Mouse (Mus musculus): ENCODE measurements at regions not wholly inside any gene's neighbourhood (a gene's known extent, or its start where the extent isn't known, plus 50 kb on each side); places are given as distances from the start of the nearest gene placed in this dataset.

DNA sequence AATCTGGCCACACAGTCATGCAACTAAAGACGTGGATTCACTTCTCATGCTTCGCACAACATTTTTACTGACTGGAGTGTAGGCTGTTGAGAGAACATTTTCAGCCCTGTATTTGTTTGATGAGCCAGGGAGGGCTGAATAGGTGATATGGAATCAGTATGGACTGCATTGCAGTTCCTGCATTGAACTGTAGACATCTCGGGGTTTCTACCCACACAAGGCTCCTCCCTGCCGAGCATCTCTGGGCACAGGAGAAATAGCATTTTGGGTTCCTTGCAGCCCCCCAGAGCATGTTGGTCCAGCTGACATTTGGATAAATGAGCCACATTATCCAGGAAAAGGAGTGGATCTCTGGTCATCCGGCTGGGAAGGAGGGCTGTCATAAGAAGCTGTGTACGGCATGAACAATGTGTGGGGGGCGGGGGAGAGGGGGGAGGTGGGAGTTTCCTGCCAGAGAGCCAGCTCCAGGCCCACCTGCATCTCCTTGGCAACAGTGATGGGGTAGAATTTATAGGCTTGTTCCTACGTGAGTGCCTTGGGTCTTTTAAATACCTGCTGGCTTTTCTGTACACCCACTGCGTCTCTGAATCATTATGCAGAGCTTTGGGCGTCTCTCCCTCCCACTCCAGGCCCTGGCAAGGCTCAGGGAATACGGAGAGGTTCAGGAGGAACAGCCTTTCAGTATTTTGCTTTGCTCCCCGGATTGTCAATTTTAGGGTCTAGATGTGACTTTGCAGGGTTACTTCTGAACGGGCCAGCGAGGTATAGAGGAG is 280.9 kb upstream of the Gm10131 start:
- no peak for DNase-seq (ENCODE audit: low spot score in 2 of 2)

DNA sequence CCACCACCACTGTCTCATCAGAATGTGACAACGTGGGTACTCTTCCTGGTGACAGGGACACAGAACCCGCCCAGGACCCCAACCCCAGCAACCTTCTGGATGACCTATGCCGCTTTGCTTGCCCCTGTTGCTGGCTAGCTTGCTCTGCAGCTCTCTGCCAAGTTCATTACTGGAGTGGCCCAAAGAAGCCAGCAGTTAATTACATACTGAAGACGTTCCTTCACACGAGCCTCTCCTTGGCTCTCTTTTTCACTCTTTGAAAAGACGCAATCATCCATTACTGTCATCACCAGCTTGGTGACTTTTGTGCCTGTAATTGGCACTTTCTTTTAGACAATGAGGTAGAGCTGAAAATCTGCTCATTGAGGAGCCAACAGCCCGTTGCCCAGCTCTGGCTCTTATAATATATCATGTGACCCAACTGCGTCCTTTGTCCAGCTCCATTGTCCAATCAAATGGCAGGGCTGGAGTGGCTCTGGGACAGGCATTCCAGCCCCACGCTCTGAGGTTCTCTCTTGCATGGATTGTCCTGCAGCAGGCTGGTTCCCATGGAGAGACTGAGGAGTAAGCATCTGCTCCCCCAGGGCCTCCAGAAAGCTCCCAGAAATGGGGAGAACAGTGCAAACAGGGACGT is 274.4 kb upstream of the Gm10131 start:
- no peak for DNase-seq (ENCODE audit: low spot score in 2 of 2)

DNA sequence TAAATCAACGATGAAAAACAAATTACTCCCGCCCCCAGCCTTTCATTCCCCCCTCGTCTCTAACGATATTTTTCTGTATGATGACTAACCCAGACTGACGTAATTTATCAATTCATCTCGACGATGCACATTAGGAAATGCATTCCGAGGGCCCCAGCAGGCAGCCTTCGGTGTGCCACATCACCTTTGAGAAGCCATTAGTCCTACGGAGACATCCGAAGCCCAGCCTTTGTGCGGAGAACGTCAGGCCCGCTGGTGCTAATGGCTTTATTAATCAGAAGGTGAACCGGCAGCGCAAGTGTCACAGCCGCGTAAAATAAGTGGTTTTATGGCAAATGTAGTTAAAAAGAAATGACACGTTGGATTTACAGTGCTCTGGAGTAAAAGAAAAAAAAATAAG is 269.1 kb upstream of the Gm10131 start:
- no peak for DNase-seq (ENCODE audit: low spot score in 2 of 2)

DNA sequence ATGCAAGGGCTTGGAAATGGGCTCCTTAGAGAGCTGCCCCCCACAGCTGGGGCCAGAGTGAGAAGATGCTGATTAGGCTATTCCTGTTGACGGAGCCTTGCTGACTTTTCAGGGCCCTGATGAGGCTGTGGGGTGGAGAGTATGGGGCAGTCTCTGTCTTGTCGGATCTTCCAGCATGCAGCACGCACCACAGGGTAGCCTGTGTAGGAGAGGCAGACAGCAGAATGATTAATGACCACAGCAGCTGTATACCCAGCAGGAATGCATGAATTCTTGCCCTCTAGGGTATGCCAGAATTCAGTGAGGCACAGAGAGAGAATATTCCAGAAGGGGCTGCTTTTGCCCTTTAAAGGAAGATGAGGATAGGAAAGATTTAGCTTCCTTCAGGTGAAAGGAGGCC is 265.6 kb upstream of the Gm10131 start:
- no peak for DNase-seq (ENCODE audit: low spot score in 2 of 2)

DNA sequence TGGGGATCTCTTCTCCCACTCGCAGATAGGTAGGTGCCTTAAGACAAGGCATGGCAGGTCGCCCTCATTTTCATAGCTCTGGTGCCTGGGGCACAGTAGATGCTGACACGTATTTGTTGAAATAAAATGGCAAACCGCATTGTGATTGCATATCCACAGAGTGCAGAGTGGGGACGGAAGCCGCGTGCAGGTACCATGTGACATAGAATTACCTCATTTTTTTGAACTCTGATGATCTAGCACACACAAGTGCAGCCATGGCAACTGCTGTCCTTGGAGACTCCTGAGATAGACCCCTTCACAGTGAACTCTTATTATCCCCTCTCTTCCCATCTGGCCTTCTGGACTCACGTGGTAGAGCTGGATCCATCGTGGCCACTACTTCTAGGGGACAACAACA is 262.7 kb upstream of the Gm10131 start:
- DNase-seq (ENCODE audit: low spot score in 2 of 2): no peak

DNA sequence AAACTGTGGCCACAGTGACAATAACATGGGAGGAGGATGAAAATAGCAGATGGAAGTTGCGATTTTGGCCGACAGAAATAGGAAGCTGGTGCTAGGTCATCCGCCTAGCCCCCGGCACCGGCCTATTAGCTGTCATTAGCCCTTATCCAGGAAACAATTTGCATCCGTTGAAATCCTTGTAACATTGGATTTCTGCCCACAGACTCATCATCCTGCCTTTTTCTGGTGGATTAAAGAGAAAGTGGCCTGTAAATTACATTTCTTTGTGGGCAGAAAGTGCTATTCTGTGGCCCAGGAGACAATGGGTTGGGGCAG is 261.1 kb upstream of the Gm10131 start:
- DNase-seq (ENCODE audit: low spot score in 2 of 2): no peak

DNA sequence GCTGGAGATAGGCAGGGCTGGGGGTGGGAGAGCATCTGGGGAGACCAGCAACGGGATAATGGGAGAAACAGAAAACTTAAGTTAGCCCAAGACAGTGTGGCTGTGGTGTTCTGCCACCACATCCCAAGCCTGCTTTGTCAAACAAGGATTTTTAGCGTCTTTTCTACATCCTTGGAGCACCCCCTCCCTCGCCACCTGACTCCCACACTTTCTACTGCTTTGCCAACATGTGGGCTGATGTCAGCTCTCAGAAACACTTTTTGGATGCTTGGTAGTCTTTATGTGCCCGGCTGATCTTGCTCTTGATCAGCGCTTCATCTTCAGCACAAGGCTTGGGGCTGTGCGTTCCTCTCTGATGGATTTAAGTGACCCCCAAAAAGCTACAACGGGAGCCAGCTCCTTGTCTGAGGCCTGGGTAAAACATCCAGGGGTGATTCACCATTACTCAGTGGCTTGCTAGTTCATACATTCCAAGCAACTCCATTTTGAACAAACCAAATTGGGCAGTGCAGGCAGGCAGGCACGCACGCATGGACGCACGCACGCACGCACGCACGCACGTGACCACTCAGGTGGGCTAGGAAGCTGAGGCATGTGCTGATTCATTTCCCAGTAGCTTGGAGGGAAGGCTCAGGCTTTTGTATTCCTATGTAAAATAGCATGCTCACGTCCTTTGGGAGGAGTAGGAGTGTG is 260.6 kb upstream of the Gm10131 start:
- DNase-seq (ENCODE audit: low spot score in 2 of 2): no peak

DNA sequence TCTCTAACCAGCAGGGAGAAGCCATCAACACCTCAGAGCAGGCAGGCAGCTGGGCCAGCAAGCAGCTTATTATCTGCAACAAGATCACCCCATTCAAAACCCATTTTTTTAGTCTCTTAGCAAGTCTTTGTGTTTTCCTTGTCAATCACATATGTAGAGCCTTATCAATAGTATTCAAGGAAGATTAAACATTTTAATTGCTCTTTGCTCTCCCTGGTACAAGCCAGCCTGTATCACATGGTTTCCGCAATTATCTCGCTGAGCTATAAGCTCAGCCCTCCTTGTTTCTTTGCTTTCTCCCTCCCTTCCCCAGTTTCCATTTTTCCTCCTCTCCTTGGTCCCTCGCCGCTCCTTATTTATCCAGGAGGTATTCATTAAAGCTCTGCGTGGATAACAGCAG is 259.9 kb upstream of the Gm10131 start:
- DNase-seq (ENCODE audit: low spot score in 2 of 2): no peak

DNA sequence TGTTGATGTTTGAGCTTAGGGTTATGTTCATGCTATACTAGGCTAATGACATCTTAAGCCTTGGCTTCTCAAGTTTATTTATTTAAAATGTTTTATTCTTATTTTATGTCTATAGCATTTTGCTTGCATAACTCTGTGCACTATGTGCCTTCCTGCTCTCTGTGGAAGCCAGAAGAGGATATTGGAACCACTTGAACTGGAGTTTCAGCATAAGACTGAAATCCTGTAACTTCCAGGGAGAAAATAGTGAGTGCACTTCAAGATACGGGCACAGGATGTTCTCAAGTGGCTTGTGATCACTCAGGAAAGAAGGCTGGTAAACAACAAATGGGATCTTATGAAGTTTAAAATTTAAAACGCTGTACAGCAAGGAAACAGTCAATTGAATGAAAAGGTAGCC is 257.0 kb upstream of the Gm10131 start:
- DNase-seq (ENCODE audit: low spot score in 2 of 2): no peak

DNA sequence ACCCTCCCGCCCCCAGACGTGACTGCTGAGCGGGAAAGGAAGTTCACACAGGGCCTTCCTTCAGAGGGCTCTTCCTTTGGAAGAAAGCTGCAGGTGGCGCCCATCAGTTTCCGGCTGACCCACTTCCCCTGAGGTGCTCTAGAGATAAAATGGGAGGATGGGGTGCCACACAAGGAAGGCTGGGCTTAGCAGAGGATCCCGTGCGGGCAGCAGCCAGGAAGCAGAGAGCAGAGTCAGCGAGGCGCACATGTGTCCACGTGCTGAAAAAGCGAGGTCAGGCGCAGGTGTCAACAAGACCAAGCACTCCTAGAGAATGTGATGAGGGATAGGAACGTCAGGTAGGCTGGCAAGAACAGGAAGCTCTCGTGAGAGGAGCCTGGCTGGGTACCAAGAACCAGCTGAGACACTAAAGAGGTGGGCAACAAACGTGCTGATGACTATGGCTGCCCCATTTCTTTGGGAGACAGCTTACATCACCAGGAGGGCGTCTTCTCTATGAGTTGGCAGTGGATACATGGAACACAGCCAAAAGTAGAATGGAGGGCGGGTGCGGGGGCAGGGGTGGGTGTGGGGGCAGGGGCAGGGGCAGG is 253.0 kb upstream of the Gm10131 start:
- no peak for DNase-seq (ENCODE audit: low spot score in 2 of 2)

DNA sequence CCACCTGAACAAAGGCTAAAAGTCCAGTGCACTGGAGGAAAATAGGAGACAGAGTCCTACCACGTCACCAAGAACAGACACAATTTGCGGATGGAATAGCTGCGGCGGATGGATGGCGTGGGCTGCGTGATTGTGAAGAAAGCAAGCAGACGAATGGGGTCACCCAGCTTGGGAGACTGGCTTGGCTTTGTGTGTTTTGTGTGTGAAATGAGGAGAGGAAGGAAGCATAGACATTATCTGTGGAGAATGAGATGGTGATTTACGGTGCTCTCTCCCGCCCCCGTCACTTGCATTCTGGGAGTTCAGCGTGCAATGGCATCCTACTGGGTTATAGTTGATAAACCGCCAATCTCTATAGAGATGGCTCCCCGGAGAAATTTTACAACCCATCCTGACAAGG is 252.1 kb upstream of the Gm10131 start:
- DNase-seq (ENCODE audit: low spot score in 2 of 2): no peak

DNA sequence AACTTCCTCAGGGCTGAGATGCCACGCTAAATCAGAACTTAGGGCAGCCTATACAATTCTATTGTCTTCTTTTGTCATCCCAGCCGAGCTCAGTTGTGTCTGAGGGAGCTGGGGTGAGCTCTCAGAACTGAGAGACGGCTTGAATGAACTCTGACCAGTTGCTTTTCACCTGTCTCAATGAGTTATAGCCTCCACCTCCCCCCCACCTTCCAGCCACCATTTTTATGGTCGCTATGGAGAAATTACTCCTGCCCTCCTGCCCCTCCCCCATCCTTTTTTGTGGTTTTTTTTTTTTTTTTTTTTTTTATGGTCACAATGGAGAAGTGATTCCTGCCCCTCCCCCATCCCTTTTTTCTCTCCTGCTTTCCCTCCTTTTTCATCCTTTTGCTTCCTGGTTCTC is 251.6 kb upstream of the Gm10131 start:
- no peak for DNase-seq (ENCODE audit: low spot score in 2 of 2)

DNA sequence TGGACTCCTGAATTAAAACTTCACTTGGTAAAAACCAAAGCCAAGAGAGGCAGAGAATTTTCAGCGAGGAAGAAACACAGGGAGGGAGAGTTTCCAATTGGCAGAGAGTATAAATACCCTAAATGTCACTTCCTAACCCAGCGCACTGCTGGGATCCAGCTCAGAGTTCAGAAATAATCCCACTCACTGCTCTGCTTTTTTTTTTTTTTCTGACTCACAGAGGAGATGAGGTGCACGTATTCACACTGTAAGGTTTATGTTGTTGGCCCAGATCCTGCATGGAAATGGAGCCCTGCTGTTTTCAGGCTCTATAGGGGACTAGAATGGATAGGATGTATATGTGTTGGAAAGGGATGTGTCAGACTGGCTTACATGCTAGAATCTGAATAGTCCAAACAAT is 249.8 kb upstream of the Gm10131 start:
- DNase-seq (ENCODE audit: low spot score in 2 of 2): no peak

DNA sequence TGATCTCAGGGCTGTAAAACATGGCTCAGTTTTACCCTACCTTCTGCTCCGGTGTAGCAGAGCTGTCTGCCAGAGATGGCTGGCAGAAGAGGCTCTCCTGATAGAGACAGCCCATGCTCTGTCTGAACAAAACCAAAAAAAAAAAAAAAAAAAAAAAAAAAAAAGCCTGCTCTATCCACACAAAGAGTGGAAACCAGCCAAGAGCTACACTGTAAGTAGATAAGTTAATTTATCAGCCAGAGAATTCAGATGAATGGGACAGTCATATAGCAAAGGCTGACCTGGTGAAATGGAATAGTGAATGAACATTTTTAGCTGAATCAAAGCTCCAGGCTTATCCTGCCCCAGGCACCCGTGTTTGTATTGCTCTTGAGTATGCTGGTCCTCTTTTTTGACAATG is 248.2 kb upstream of the Gm10131 start:
- no peak for DNase-seq (ENCODE audit: low spot score in 2 of 2)

DNA sequence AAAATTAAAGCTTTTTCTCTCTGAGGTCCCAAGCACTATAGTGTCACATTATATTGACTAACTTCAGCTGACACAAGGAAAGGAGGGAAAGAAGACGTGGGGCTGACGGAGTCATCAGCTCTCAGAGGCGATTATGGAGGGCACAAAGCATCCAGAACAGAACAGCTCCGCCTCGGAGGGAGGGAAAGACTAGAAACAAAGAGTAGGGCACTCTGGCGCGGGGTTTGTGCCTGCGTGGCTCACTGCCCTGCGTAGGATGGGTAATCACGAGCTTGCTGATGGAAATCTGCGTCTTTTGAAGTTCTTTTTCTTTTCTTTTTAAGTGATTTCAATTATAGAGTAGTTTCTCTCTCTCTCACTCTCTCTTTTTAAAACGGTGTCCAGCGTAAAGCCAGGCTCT is 243.5 kb upstream of the Gm10131 start:
- DNase-seq (ENCODE audit: low spot score in 2 of 2): no peak

DNA sequence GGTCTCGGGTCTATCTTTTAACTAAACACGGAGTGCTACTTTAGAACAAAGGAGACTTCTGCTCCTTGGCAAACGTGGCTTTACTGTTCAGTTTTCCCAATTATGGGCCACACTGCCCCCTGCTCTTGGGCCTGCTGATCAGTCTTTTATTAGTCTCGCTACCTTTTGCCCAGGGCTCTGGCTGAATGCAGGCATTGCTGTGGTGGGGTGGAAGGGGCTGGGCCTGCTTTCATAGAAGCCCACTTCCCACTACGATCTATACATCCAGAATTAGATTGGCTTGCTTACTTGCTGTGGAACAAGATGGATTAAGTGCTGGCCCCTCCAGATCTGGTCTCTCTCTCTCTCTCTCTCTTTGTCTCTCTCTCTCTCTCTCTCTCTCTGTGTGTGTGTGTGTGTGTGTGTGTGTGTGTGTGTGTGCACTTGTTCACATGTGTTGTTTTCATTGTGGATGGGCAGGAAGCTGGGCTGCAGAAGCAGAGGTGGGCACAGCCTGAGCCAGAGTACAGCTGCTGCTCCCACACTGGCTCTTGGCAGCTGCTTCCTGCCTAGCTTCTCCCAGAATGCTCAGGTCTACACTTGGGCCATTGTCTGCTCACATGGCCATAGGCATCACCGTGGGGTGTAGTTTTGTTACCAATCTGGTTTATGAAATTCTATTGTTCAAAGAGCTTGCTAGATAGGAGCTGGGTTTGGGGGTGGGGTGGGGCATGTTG is 241.8 kb upstream of the Gm10131 start:
- no peak for DNase-seq (ENCODE audit: low spot score in 2 of 2)

DNA sequence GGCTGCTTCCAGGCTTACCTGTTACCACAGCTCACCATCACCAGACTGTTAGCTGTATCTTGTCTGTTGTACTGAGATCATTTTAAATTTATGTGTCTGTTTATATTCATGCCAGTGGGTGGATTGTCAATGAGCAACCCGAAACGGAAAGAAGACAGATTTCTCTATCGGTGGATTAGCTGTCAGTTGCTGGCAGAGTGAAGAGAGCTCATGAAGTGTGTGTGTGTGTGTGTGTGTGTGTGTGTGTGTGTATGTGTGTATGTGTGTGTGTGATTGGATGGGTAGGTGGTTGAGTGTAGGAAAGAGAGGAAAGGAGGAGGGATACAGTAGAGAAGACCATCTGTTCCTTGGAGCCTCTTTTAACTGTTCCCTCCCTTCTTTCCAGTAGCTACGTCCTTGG is 223.3 kb upstream of the Gm10131 start:
- no peak for DNase-seq (ENCODE audit: low spot score in 2 of 2)

DNA sequence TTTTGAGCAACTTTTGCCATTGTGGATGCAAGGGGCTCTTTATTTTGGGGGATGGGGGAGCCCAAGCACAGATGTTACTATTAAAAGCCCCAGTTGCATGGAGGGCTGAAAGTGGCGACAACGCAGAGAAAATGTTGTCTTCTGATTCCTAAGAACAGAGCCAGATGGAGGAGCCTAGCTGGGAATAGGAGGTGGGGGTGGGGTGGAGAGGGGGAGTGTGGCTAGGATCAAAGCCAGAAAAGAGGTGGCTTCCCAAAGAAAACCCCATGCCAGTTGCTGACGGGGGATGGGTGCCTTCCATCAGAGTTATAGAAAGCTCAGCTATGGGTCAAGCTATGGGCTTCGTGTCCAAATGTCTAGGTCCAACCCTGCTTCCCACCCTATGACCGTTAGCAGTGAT is 220.1 kb upstream of the Gm10131 start:
- no peak for DNase-seq (ENCODE audit: low spot score in 2 of 2)

DNA sequence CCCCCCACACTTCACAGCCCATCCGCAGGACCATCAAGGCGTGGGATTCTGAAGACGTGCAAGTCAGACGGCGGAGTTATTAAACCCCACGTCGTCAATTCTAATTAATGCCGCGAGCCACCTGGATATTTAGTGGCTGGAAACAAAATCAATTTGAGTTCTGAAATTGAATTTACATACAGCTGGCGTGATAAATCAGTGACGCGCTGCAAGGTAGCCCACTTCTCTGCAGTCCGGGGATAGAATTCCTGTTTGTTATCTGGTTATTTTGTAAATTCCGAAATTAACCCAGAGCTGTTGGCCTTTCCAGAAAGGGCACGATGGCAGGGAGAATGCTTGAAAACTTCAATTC is 215.1 kb upstream of the Gm10131 start:
- no peak for DNase-seq (ENCODE audit: low spot score in 2 of 2)

DNA sequence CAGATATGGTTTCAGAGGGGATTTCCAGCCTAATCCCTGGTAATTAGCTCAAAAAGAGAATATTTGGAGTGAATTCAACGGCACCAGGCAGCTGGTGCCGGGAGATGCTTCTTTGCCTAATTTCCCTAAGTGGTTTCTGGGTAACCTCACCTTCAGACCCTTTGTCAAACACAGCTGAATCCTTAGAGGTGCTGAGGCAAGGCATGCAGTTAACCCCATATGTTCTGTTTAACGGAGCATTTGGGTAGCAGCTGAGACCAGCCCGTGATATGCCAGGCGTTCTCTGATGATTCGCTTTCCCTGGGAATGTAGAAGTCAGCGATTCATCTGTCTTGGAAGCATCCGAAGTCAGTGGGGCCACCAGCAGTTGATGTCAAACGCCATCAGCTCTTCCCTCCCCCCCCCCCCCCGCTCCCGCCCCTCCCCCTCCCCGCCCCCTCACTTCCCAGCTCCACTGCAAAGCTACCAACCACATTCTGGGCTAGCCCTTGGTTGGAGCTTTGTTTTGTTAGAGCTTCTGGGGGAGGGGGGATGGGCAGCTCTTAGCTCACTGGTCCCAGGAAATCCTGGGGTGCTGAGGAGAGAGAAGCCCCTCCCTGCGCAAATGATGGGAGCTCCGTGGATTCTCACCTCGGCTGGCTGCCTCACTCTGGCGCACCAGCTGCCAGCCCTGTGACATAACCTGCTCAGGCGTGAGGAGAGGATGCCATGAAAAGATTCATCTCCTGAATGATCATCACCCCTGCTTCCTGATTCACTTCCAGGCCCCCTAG is 214.5 kb upstream of the Gm10131 start:
- no peak for DNase-seq (ENCODE audit: low spot score in 2 of 2)

DNA sequence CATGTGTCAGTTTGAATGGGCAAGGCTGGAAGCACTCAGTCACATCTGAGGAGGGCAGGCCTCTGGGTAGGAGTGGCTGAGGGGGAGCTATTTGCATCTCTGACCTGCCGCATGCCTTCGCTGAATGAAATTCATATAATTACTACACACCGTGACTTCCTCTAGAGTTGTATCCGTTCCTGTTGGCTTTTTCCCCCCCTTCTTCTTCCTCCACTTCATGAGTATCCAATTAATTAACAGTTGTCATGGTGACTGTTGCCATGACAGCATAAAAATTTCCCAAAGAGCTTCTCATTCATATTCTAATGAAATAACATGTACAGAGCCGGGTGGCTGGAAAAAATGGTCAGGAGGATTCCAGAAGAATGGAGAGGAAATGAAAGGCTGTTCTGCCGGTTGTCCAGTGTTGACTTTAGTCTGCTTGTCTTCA is 208.6 kb upstream of the Gm10131 start:
- no peak for DNase-seq (ENCODE audit: low spot score in 2 of 2)

Data from gastrocnemius, adult 8-10 months (tissue).